Mouse (Mus musculus): ENCODE data around the gene Tmem86a. TPM values are rescaled to one million over a fixed set of nuclear protein-coding genes. Genes with fewer than 3 reads are reported as not detected.
A peak's percentile ranks its signal among the peaks of the same experiment; 100 is the strongest.

The Tmem86a gene
- total and polyA plus RNA-seq, 3 experiments, result 20.0 to 45.5 (median 25.0) TPM

DNA sequence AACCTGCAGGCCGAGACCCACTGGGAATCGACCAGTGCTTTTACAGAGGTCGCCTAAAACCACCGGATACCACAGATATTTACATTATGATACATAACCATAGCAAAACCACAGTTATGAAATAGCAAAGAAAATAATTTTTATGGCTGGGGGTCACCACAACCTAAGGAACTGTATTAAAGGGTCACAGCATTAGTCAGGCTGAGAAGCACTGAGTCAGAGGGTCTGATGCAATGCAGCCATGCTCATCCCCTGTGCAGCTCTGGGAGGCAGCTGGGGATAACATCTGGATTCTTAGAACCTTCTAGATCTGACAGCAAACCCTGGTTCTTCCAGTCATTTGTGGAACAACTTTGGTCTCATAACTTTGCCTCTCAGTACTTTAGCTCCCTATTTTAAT is 19.0 kb upstream of the Tmem86a start:
- WGBS, result 76% methylated on average over 4 of the region's 4 CpGs
- intact Hi-C loops (cut with DNase I), result no loop called here
- TF ChIP-seq EP300 (IDR thresholded peaks at IDR 0.05; ENCODE audit: insufficient read depth, low read depth, low read length), result no peak
- no peak for TF ChIP-seq POLR2A (IDR thresholded peaks at IDR 0.05; ENCODE audit: insufficient read depth, low read depth, low read length)
- no peak for TF ChIP-seq CTCF (IDR thresholded peaks at IDR 0.05)

DNA sequence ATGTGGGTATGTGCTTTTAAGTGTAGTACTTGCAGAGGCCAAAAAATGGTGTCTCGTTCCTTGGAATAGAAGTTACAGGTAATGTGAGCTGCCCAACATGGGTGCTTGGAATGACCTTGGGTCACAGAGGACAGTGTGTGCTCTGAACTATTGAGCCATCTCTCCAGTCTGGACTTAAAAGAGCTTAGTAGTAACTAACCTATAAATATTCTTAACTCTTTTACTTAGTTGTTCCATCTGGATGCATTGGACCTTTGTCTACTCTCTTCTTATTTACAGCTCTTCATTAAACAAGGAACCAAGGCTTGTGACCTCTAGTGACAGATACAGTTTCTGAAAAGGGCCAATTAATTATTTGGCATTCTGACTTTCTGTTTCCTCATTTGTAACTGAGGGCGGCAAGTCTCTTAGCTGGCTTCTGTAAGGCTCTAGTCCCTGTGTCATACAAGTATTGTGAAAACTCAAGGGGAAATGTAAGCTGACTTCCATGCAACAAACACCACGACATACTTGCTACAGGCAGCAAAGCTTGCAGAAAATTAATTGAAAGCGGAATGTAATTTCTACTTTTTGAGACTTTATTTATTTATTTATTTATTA is 15.5 kb upstream of the Tmem86a start:
- WGBS, result 88% methylated on average over 4 of the region's 4 CpGs

More for the DNA sequence above, 19.0 kb upstream of the Tmem86a start:
- Histone ChIP-seq H3K79me2 (replicated peaks; ENCODE audit: control insufficient read depth, insufficient read depth, low read length) (no peaks in the 10 kb centered on the region), H3K27me3 (ENCODE audit: control insufficient read depth, insufficient read depth, low read length) (no peaks in the 10 kb centered on the region), H3K9ac (ENCODE audit: low read depth, low read length) (no peak overlapping the region), H3K4me3 (no peak overlapping the region), H3K27ac (no peak overlapping the region), H3K36me3 (ENCODE audit: control insufficient read depth, insufficient read depth, low read length) (no peaks in the 10 kb centered on the region), H3K4me1 (ENCODE audit: control insufficient read depth, insufficient read depth, low read length) (no peaks in the 10 kb centered on the region)
- DNase-seq, result no peak

DNA sequence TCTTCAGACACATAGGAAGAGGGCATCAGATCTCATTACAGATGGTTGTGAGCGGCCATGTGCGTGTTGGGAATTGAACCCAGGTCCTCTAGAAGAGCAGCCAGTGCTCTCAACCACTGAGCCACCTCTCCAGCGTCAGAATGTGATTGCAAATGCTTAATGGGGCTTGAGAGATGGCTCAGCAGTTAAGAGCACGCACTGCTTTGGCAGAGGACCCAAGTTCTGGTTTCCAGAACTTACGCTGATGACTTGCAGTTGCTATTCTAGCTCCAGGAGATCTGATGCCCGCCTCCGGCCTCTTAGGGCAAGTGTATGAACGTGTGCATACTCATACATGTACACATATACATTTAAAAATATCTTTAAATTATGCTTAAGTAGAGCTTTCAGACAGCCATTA is 15.0 kb upstream of the Tmem86a start:
- Histone ChIP-seq H3K36me3 (ENCODE audit: control insufficient read depth, insufficient read depth, low read length) (no peaks in the 10 kb centered on the region), H3K9ac (ENCODE audit: low read depth, low read length) (no peak overlapping the region), H3K79me2 (replicated peaks; ENCODE audit: control insufficient read depth, insufficient read depth, low read length) (no peaks in the 10 kb centered on the region), H3K4me3 (no peak overlapping the region), H3K4me1 (ENCODE audit: control insufficient read depth, insufficient read depth, low read length) (no peaks in the 10 kb centered on the region), H3K27me3 (ENCODE audit: control insufficient read depth, insufficient read depth, low read length) (no peaks in the 10 kb centered on the region), H3K27ac (no peak overlapping the region)
- 79% methylated on average over 8 of the region's 8 CpGs for WGBS
- no peak for DNase-seq
- no peak for TF ChIP-seq CTCF (IDR thresholded peaks at IDR 0.05)
- no peak for TF ChIP-seq POLR2A (IDR thresholded peaks at IDR 0.05; ENCODE audit: insufficient read depth, low read depth, low read length)
- TF ChIP-seq EP300 (IDR thresholded peaks at IDR 0.05; ENCODE audit: insufficient read depth, low read depth, low read length), result no peak
- intact Hi-C loops (cut with DNase I), result no loop called here

More for the DNA sequence above, 15.5 kb upstream of the Tmem86a start:
- no peak overlapping the region for H3K4me3 ChIP-seq
- intact Hi-C loops (cut with DNase I), result no loop called here
- H3K4me1 ChIP-seq (ENCODE audit: control insufficient read depth, insufficient read depth, low read length), result no peaks in the 10 kb centered on the region
- H3K9ac ChIP-seq (ENCODE audit: low read depth, low read length), result no peak overlapping the region
- no peaks in the 10 kb centered on the region for H3K79me2 ChIP-seq (replicated peaks; ENCODE audit: control insufficient read depth, insufficient read depth, low read length)
- H3K27ac ChIP-seq, result no peak overlapping the region
- TF ChIP-seq CTCF (IDR thresholded peaks at IDR 0.05), result no peak
- no peak for TF ChIP-seq POLR2A (IDR thresholded peaks at IDR 0.05; ENCODE audit: insufficient read depth, low read depth, low read length)
- TF ChIP-seq EP300 (IDR thresholded peaks at IDR 0.05; ENCODE audit: insufficient read depth, low read depth, low read length), result no peak
- no peak for DNase-seq
- no peaks in the 10 kb centered on the region for H3K36me3 ChIP-seq (ENCODE audit: control insufficient read depth, insufficient read depth, low read length)
- no peaks in the 10 kb centered on the region for H3K27me3 ChIP-seq (ENCODE audit: control insufficient read depth, insufficient read depth, low read length)

DNA sequence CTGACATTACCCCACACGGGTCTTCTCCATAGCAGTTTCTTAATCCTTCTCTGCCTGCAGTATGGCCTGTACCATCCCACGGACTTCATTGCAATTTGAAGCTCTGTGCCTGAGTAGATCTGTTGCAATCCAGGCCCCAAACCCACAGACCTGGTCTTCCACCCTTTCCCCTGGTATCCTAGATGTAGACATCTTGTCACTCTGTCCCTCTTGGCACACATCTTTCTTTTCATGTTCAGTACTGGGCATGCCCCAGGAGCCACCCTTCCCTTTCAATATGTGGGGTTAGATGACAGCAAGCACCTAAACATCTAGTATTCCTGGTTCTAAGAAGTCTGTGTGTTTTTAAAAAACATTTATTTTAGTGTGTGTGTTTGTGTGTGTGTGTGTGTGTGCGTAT is 8.7 kb upstream of the Tmem86a start:
- TF ChIP-seq EP300 (IDR thresholded peaks at IDR 0.05; ENCODE audit: insufficient read depth, low read depth, low read length) (no peak), CTCF (IDR thresholded peaks at IDR 0.05) (no peak), POLR2A (IDR thresholded peaks at IDR 0.05; ENCODE audit: insufficient read depth, low read depth, low read length) (no peak)
- H3K79me2 ChIP-seq (replicated peaks; ENCODE audit: control insufficient read depth, insufficient read depth, low read length), result no peaks in the 10 kb centered on the region
- no peaks in the 10 kb centered on the region for H3K27me3 ChIP-seq (ENCODE audit: control insufficient read depth, insufficient read depth, low read length)
- intact Hi-C loops (cut with DNase I), result no loop called here
- no peaks in the 10 kb centered on the region for H3K36me3 ChIP-seq (ENCODE audit: control insufficient read depth, insufficient read depth, low read length)
- WGBS, result 95% methylated on average over 3 of the region's 3 CpGs
- no peak overlapping the region for H3K27ac ChIP-seq
- peaks cover 8% of the 10 kb centered on the region for H3K4me1 ChIP-seq (ENCODE audit: control insufficient read depth, insufficient read depth, low read length)
- H3K4me3 ChIP-seq, result no peak overlapping the region
- H3K9ac ChIP-seq (ENCODE audit: low read depth, low read length), result no peak overlapping the region
- no peak for DNase-seq

DNA sequence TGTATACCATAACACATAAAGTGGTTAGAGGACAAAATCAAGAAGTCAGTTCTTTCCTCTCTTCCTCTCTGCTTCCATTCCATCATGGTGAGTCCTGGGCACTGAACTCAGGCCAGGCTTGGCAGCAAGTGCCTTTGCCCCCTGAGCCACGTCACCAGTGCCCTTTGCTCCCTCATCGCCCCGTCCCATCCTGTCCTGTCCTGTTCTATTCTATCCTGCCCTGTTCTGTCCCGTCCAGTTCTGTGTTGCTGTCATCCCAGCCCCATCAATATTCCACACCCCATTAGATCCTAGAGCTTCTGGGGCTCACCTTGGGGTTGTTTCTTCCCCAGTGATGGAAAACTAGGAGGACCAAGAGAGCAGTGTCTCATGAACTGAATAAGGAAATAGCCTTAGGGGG is 8.3 kb upstream of the Tmem86a start:
- H3K9ac ChIP-seq (ENCODE audit: low read depth, low read length), result no peak overlapping the region
- H3K4me3 ChIP-seq, result no peak overlapping the region
- no peaks in the 10 kb centered on the region for H3K79me2 ChIP-seq (replicated peaks; ENCODE audit: control insufficient read depth, insufficient read depth, low read length)
- 76% methylated on average over 4 of the region's 4 CpGs for WGBS
- no peak for DNase-seq
- H3K27ac ChIP-seq, result peak overlapping the region; percentile 54
- TF ChIP-seq CTCF (IDR thresholded peaks at IDR 0.05) (no peak), EP300 (IDR thresholded peaks at IDR 0.05; ENCODE audit: insufficient read depth, low read depth, low read length) (no peak), POLR2A (IDR thresholded peaks at IDR 0.05; ENCODE audit: insufficient read depth, low read depth, low read length) (no peak)
- intact Hi-C loops (cut with DNase I), result no loop called here
- H3K27me3 ChIP-seq (ENCODE audit: control insufficient read depth, insufficient read depth, low read length), result no peaks in the 10 kb centered on the region
- H3K36me3 ChIP-seq (ENCODE audit: control insufficient read depth, insufficient read depth, low read length), result no peaks in the 10 kb centered on the region
- peaks cover 8% of the 10 kb centered on the region for H3K4me1 ChIP-seq (ENCODE audit: control insufficient read depth, insufficient read depth, low read length)

DNA sequence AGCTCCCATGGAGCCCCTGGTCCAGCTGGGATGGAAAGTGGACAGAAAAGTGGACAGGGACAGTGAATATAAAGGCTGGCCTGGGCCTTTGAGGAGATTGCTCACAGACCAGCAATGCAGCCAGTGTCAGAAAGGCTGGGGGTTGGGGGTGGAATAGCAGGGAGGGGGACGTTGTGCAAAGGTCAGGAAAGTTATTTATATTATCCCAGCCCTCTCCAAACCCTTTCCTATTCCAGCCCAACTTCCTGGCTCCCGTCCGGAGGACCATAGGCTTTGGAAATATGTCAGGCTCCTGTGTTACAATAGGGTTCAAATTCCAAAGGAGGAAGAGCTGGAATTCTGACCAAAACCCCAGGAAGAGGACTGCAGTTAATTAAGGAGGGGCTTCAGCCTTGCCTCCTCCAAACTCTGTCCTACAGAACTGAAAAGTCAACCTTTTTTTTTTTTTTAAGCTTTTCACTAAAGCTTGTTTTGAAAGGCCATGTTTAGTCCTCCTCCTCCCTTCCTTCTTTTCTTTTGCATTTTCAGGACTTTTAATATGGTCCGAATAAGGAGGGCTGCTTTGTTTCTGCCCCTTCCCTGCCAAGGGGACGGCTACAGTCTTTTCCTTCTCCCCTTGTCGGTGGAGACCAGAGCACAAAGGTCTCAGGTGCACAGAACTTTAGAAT is 7.4 kb upstream of the Tmem86a start:
- TF ChIP-seq EP300 (IDR thresholded peaks at IDR 0.05; ENCODE audit: insufficient read depth, low read depth, low read length), result no peak
- TF ChIP-seq CTCF (IDR thresholded peaks at IDR 0.05), result no peak
- no peak for TF ChIP-seq POLR2A (IDR thresholded peaks at IDR 0.05; ENCODE audit: insufficient read depth, low read depth, low read length)
- DNase-seq, result no peak
- intact Hi-C loops (cut with DNase I), result no loop called here
- no peaks in the 10 kb centered on the region for H3K27me3 ChIP-seq (ENCODE audit: control insufficient read depth, insufficient read depth, low read length)
- H3K36me3 ChIP-seq (ENCODE audit: control insufficient read depth, insufficient read depth, low read length), result no peaks in the 10 kb centered on the region
- H3K4me1 ChIP-seq (ENCODE audit: control insufficient read depth, insufficient read depth, low read length), result peaks cover 8% of the 10 kb centered on the region
- WGBS, result 23% methylated on average over 6 of the region's 6 CpGs
- H3K27ac ChIP-seq, result peak overlapping the region; percentile 54
- H3K79me2 ChIP-seq (replicated peaks; ENCODE audit: control insufficient read depth, insufficient read depth, low read length), result no peaks in the 10 kb centered on the region
- H3K9ac ChIP-seq (ENCODE audit: low read depth, low read length), result no peak overlapping the region
- H3K4me3 ChIP-seq, result no peak overlapping the region

Data from heart, adult 2 months (tissue).